Mouse (Mus musculus) neural tube, embryonic 14.5 days (tissue): ENCODE results near the gene Sfxn5. TPM values are rescaled to one million over a fixed set of nuclear protein-coding genes. Genes with fewer than 3 reads are reported as not detected.

Experiments
- ATAC-seq: fragments of 200-750 bp; cut with Nextera tagmentation; 2 replicates; pipeline ENCODE4 v1.8.0; 2017; ENCODE audit warnings: low read depth, mild to moderate bottlenecking, moderate TSS enrichment, moderate library complexity
- H3K27ac ChIP-seq: fragments of 300-500 bp; sonication (generic); 2 replicates; pipeline ENCODE4 v1.5.1; 2014; ENCODE audit warnings: low read depth, mild to moderate bottlenecking, control low read depth, low read length, moderate library complexity, mixed read lengths
- H3K27me3 ChIP-seq: fragments of 300-500 bp; sonication (generic); 2 replicates; pipeline ENCODE4 v1.6.1; 2014; ENCODE audit warnings: low read length; ENCODE audit not compliant: control insufficient read depth, insufficient read depth
- H3K36me3 ChIP-seq: fragments of 300-500 bp; sonication (generic); 2 replicates; pipeline ENCODE4 v1.6.1; 2014; ENCODE audit warnings: low read length, mixed read lengths; ENCODE audit not compliant: control insufficient read depth, insufficient read depth
- H3K4me1 ChIP-seq: fragments of 300-500 bp; sonication (generic); 2 replicates; pipeline ENCODE4 v1.6.1; 2014; ENCODE audit warnings: low read length; ENCODE audit not compliant: control insufficient read depth, insufficient read depth
- H3K4me2 ChIP-seq: fragments of 300-500 bp; sonication (generic); 2 replicates; pipeline ENCODE4 v1.6.1; 2014; ENCODE audit warnings: mild to moderate bottlenecking, low read depth, low read length, control low read depth
- H3K4me3 ChIP-seq: fragments of 300-500 bp; sonication (generic); 2 replicates; pipeline ENCODE4 v1.5.1; 2014; ENCODE audit warnings: low read depth, low read length, control low read depth, mixed read lengths
- H3K9ac ChIP-seq: fragments of 300-500 bp; sonication (generic); replicated peaks from 2 replicates; pipeline ENCODE4 v1.6.1; 2014; ENCODE audit warnings: low read depth, mild to moderate bottlenecking, control low read depth, low read length, mixed read lengths
- H3K9me3 ChIP-seq: fragments of 300-500 bp; sonication (generic); 2 replicates; pipeline ENCODE4 v1.6.1; 2016; ENCODE audit warnings: low read length; ENCODE audit not compliant: control insufficient read depth
- WGBS: fragments of 180-500 bp; shearing (Covaris S2); extraction: QIAGEN DNeasy Blood & Tissue Kit; methylation state at CpG from one replicate; pipeline ENCODE4 v1.1.7; 2014; 5-methylcytosine and 5-hydroxymethylcytosine counted together
- polyA plus RNA-seq: library from polyadenylated mRNA; unstranded; fragments of >200 nt; fragmentation: Nextera tagmentation; extraction: Ambion mirVana; gene quantifications from 2 replicates; pipeline ENCODE4 v1.2.1, GENCODE M21; 2014

The Sfxn5 gene
- polyA plus RNA-seq, 1 experiment from 2014 or later: 29.7 TPM

DNA sequence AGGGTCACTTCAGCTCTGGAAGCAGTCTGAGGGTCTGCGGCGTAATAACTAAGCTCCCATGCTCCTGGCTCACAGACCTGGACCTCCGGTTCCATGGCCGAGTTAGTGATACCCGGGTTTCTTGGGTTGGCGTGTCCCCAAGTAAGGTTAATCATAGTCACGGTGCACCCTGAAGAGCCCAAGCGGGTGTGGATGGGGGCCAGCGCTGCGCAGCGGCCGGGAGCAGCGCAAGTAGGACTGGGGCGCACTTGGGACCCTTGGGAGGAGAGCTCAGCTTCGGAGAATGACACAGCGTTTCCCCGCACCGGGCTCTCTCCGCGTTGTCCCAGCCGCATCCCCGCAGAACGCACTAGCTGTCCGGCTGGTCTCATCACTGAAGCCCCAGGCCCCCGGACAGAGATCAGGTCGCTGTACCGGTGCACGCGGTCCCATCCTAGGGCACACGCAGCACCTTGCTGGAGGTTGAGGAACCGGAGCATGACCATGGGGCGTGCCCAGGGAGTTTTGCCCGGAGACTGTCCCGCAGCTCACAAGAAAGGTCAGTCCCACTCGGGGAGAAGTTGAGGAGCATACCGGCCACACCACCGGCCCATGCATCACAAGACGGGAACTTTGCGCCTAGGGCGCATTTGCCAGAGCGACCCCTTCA lies 747 bp downstream of the Sfxn5 start:
- Histone ChIP-seq H3K4me2 (peak overlapping the region; percentile 98), H3K4me3 (peak overlapping the region; percentile 55), H3K9me3 (no peaks in the 10 kb centered on the region), H3K9ac (peak overlapping the region; percentile 65), H3K27me3 (no peaks in the 10 kb centered on the region; the same call in 1 of the 2 replicates), H3K4me1 (0 out of 2 replicates have a peak, but pooled peaks cover 3% of the 10 kb centered on the region), H3K36me3 (peaks cover 4% of the 10 kb centered on the region; the same call in 1 of the 2 replicates), H3K27ac (peak overlapping the region; percentile 28)
- peak; percentile 32 for ATAC-seq
- WGBS: 1% methylated on average over 41 of the region's 41 CpGs

DNA sequence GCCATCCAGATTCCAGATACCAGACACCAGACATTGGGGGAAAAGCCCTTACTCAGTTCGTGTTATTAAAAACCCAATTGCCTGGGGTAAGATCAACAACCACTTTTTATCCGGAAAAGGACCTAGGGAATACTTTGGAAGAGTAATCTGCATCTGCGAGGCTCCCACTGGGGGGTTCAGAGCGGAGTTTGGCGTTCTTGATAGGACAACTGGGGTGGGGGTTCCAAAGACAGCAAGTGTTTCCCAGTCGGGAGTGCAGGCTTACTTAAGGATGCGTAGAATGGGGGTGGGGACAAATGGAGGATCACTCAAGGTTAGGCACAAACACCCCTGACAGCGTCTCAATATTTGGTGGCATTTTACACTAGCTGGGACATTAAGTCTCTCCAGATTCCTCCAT lies 1.5 kb downstream of the Sfxn5 start:
- H3K27ac ChIP-seq: no peak overlapping the region
- 0 out of 2 replicates have a peak, but pooled peaks cover 3% of the 10 kb centered on the region for H3K4me1 ChIP-seq
- H3K36me3 ChIP-seq: 0 out of 2 replicates have a peak, but pooled peaks cover 2% of the 10 kb centered on the region
- ATAC-seq: no peak
- no peak overlapping the region for H3K9ac ChIP-seq
- H3K27me3 ChIP-seq: no peaks in the 10 kb centered on the region; the same call in 1 of the 2 replicates
- 18% methylated on average over 8 of the region's 8 CpGs for WGBS
- H3K9me3 ChIP-seq: no peaks in the 10 kb centered on the region
- peak overlapping the region; percentile 55; the same call in 1 of the 2 replicates for H3K4me3 ChIP-seq
- H3K4me2 ChIP-seq: peak overlapping the region; percentile 98

GRCm38 (mm10) chr6:85331221-85331735 lies 1.9 kb downstream of the Sfxn5 start:
- no peaks in the 10 kb centered on the region for H3K36me3 ChIP-seq
- H3K4me3 ChIP-seq: no peak overlapping the region
- 60% methylated on average over 6 of the region's 6 CpGs for WGBS
- no peak overlapping the region for H3K4me2 ChIP-seq
- H3K9ac ChIP-seq: no peak overlapping the region
- H3K27me3 ChIP-seq: no peaks in the 10 kb centered on the region; the same call in 1 of the 2 replicates
- no peaks in the 10 kb centered on the region for H3K9me3 ChIP-seq
- H3K27ac ChIP-seq: no peak overlapping the region
- no peak for ATAC-seq
- H3K4me1 ChIP-seq: 0 out of 2 replicates have a peak, but pooled peaks cover 3% of the 10 kb centered on the region

DNA sequence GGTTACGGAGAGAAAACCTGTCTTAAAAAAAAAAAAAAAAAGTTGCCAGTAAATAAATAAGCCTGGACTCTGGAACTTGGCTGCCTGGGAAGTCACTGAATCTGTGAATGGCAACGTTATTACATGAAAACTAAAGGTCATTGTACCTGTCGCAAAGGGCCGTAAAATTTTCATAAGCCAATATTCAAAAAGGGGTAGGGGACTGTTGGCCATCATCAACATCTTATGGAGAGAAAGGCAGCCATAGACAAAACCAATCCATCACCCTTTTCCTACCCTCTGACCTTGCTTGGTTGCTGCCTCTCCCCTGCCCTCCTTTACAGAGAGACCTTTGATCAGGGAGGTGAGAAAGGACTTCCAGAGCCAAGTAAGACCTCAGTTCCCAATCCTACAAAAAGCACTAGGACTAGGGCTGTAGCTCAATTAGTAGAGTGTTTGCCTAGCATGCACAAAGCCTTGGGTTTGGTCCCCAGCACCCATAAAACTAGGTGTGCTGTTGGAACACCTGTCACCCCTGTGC lies 3.5 kb downstream of the Sfxn5 start:
- Histone ChIP-seq H3K4me1 (0 out of 2 replicates have a peak, but pooled peaks cover 3% of the 10 kb centered on the region), H3K36me3 (no peaks in the 10 kb centered on the region), H3K9me3 (no peaks in the 10 kb centered on the region), H3K4me2 (no peak overlapping the region), H3K4me3 (no peak overlapping the region), H3K9ac (no peak overlapping the region), H3K27me3 (no peaks in the 10 kb centered on the region; the same call in 1 of the 2 replicates), H3K27ac (no peak overlapping the region)
- 96% methylated on average over 4 of the region's 4 CpGs for WGBS
- no peak for ATAC-seq

- Histone ChIP-seq H3K4me1 (no peaks in the 10 kb centered on the region), H3K27me3 (no peaks in the 10 kb centered on the region), H3K27ac (no peak overlapping the region), H3K4me3 (no peak overlapping the region), H3K4me2 (no peak overlapping the region), H3K9me3 (no peaks in the 10 kb centered on the region), H3K9ac (no peak overlapping the region), H3K36me3 (no peaks in the 10 kb centered on the region)
- WGBS: 87% methylated on average over 4 of the region's 4 CpGs
- no peak for ATAC-seq
Observed at GRCm38 (mm10) chr6:85326564-85326963, 6.7 kb downstream of the Sfxn5 start.

DNA sequence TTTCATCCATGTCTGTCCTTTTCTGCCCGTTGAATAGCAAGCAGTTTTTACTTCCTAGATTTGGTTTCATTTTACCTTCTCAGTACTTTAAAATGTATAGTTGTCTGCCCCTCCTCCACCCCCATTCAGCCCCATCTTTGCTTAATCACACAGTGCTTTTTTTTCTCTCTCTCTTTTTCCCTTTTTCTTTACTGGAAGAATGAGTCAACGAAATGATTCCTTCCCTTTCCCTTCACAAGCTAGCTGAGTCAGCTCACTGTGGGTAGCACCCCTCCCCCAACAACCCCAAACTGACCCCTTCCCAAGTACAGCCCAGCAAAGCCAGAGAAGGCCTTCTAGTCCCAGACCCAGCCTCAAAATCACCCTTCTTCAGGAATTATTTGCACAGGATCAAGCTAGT lies 8.1 kb downstream of the Sfxn5 start:
- ATAC-seq: no peak
- H3K4me1 ChIP-seq: no peaks in the 10 kb centered on the region
- H3K27ac ChIP-seq: no peak overlapping the region
- no peak overlapping the region for H3K4me2 ChIP-seq
- no peaks in the 10 kb centered on the region for H3K9me3 ChIP-seq
- no peak overlapping the region for H3K9ac ChIP-seq
- no peaks in the 10 kb centered on the region for H3K27me3 ChIP-seq
- WGBS: 45% methylated on average over 2 of the region's 2 CpGs
- no peaks in the 10 kb centered on the region for H3K36me3 ChIP-seq
- H3K4me3 ChIP-seq: no peak overlapping the region

GRCm38 (mm10) chr6:85320445-85320866 lies 12.8 kb downstream of the Sfxn5 start:
- Histone ChIP-seq H3K4me2 (no peak overlapping the region), H3K27ac (peak overlapping the region; percentile 78), H3K4me3 (no peak overlapping the region), H3K9me3 (no peaks in the 10 kb centered on the region), H3K9ac (no peak overlapping the region), H3K4me1 (no peaks in the 10 kb centered on the region), H3K36me3 (no peaks in the 10 kb centered on the region), H3K27me3 (no peaks in the 10 kb centered on the region)
- 30% methylated on average over 6 of the region's 6 CpGs for WGBS
- ATAC-seq: peak; percentile 93

- no peak for ATAC-seq
- Histone ChIP-seq H3K9me3 (no peaks in the 10 kb centered on the region), H3K36me3 (no peaks in the 10 kb centered on the region), H3K4me2 (no peak overlapping the region), H3K27me3 (no peaks in the 10 kb centered on the region), H3K4me3 (no peak overlapping the region), H3K4me1 (peaks cover 8% of the 10 kb centered on the region; the same call in 1 of the 2 replicates), H3K27ac (no peak overlapping the region), H3K9ac (no peak overlapping the region)
- WGBS: 95% methylated on average over 2 of the region's 2 CpGs
Observed at GRCm38 (mm10) chr6:85316211-85316610, 17.0 kb downstream of the Sfxn5 start.
